Mouse (Mus musculus): ENCODE results near the gene 2410002F23Rik. TPM values are rescaled to one million over a fixed set of nuclear protein-coding genes. Genes with fewer than 3 reads are reported as not detected.
"Not testable (repeated sequence)": the region's sequence is repeated elsewhere in the genome, so short reads cannot be mapped to it uniquely, and the experiment has no call there.

The 2410002F23Rik gene
- polyA plus RNA-seq, 1 experiment, result 96.5 TPM

- Histone ChIP-seq H3K4me3 (replicated peaks) (no peak overlapping the region), H3K9me3 (peaks cover 12% of the 10 kb centered on the region), H3K4me1 (no peaks in the 10 kb centered on the region; the same call in 1 of the 2 replicates), H3K27me3 (replicated peaks) (peaks cover 41% of the 10 kb centered on the region), H3K36me3 (replicated peaks; ENCODE audit: low read length) (no peaks in the 10 kb centered on the region)
- no peak for TF ChIP-seq FLI1 (IDR thresholded peaks at IDR 0.05; ENCODE audit: low read length)
- TF ChIP-seq GATA1 (IDR thresholded peaks at IDR 0.05; ENCODE audit: borderline replicate concordance, low read length), result no peak
These were observed 30.1 kb downstream of the 2410002F23Rik start for GRCm38 (mm10) chr7:44276461-44277249.

DNA sequence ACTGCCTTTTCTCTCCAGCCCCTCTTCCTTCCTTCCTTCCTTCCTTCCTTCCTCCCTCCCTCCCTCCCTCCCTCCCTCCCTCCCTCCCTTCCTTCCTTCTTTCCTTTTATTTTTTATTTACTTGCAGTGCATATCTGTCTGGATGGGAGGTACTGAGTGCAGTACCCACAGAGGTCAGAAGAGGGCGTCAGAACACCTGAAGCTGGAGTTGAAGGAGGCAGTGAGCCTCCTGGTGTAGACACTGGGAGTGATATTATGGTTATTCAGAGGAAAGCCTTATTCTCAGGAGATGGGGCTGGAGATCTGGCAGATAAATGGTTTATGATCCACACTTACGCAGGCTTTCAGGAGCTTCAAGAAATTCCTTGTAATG is 30.7 kb downstream of the 2410002F23Rik start:
- TF ChIP-seq GATA1 (IDR thresholded peaks at IDR 0.05; ENCODE audit: borderline replicate concordance, low read length), result no peak
- no peak for TF ChIP-seq FLI1 (IDR thresholded peaks at IDR 0.05; ENCODE audit: low read length)
- H3K36me3 ChIP-seq (replicated peaks; ENCODE audit: low read length), result no peaks in the 10 kb centered on the region
- H3K9me3 ChIP-seq, result peaks cover 12% of the 10 kb centered on the region
- H3K4me1 ChIP-seq, result no peaks in the 10 kb centered on the region; the same call in 1 of the 2 replicates
- no peak overlapping the region for H3K4me3 ChIP-seq (replicated peaks)
- peaks cover 46% of the 10 kb centered on the region for H3K27me3 ChIP-seq (replicated peaks)

DNA sequence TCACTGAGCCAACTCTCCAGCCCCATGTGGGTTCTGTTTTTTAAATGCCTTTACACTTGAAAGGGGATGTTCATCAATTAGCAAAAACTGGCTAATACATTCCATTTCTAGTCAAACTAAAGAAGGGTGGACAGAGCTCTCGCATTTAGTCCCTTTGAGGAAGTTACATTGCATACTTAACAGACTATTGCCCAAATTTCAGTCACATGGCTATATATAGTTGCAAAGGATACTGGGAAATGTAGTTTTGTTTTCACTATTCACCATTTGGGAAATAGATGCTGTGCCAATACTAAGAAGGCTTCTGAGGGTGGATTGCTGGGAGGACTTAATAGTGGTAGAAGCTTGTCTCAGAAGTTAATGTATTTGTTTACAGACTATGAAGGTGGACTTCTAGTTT is 34.4 kb downstream of the 2410002F23Rik start:
- no peaks in the 10 kb centered on the region for H3K4me1 ChIP-seq
- peaks cover 12% of the 10 kb centered on the region for H3K9me3 ChIP-seq
- H3K27me3 ChIP-seq (replicated peaks), result peaks cover 38% of the 10 kb centered on the region
- TF ChIP-seq FLI1 (IDR thresholded peaks at IDR 0.05; ENCODE audit: low read length) (no peak), GATA1 (IDR thresholded peaks at IDR 0.05; ENCODE audit: borderline replicate concordance, low read length) (no peak)
- H3K4me3 ChIP-seq (replicated peaks), result no peak overlapping the region
- no peaks in the 10 kb centered on the region for H3K36me3 ChIP-seq (replicated peaks; ENCODE audit: low read length)

GRCm38 (mm10) chr7:44281586-44281985 is 35.1 kb downstream of the 2410002F23Rik start:
- H3K4me3 ChIP-seq (replicated peaks), result no peak overlapping the region
- no peaks in the 10 kb centered on the region for H3K36me3 ChIP-seq (replicated peaks; ENCODE audit: low read length)
- H3K27me3 ChIP-seq (replicated peaks), result peaks cover 36% of the 10 kb centered on the region
- TF ChIP-seq GATA1 (IDR thresholded peaks at IDR 0.05; ENCODE audit: borderline replicate concordance, low read length) (no peak), FLI1 (IDR thresholded peaks at IDR 0.05; ENCODE audit: low read length) (no peak)
- peaks cover 9% of the 10 kb centered on the region for H3K9me3 ChIP-seq
- H3K4me1 ChIP-seq, result no peaks in the 10 kb centered on the region

DNA sequence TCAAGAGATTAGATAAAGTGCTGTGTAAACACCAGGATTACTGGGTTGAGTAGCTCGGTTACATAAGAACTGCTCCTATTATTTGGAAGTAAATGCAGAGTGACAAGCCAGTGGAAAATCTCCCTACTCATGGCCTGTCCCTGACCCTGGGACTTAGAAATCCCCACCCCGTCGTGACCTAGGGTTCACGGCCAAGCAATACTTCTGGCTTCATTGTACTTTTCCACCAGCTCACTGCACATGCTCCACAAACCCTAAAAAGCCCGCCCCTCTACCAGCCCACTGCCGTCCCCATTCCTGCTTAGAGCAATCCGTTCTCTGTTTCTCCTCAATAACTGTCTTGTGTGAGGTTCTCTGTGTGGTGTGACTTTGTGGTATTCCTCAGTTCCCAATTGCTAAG is 41.2 kb downstream of the 2410002F23Rik start:
- peaks cover 35% of the 10 kb centered on the region for H3K27me3 ChIP-seq (replicated peaks)
- H3K36me3 ChIP-seq (replicated peaks; ENCODE audit: low read length), result no peaks in the 10 kb centered on the region
- peaks cover 16% of the 10 kb centered on the region for H3K9me3 ChIP-seq
- no peak overlapping the region for H3K4me3 ChIP-seq (replicated peaks)
- H3K4me1 ChIP-seq, result no peaks in the 10 kb centered on the region
- TF ChIP-seq GATA1 (IDR thresholded peaks at IDR 0.05; ENCODE audit: borderline replicate concordance, low read length) (no peak), FLI1 (IDR thresholded peaks at IDR 0.05; ENCODE audit: low read length) (no peak)

GRCm38 (mm10) chr7:44290986-44291385 is 44.5 kb downstream of the 2410002F23Rik start:
- H3K4me3 ChIP-seq (replicated peaks), result no peak overlapping the region
- H3K4me1 ChIP-seq, result no peaks in the 10 kb centered on the region
- peaks cover 24% of the 10 kb centered on the region for H3K9me3 ChIP-seq
- TF ChIP-seq GATA1 (IDR thresholded peaks at IDR 0.05; ENCODE audit: borderline replicate concordance, low read length), result no peak
- no peak for TF ChIP-seq FLI1 (IDR thresholded peaks at IDR 0.05; ENCODE audit: low read length)
- no peaks in the 10 kb centered on the region for H3K36me3 ChIP-seq (replicated peaks; ENCODE audit: low read length)
- H3K27me3 ChIP-seq (replicated peaks), result peaks cover 32% of the 10 kb centered on the region

- Histone ChIP-seq H3K4me1 (no peaks in the 10 kb centered on the region), H3K4me3 (replicated peaks) (no peak overlapping the region), H3K27me3 (replicated peaks) (peaks cover 34% of the 10 kb centered on the region), H3K36me3 (replicated peaks; ENCODE audit: low read length) (no peaks in the 10 kb centered on the region), H3K9me3 (peaks cover 28% of the 10 kb centered on the region)
- TF ChIP-seq FLI1 (IDR thresholded peaks at IDR 0.05; ENCODE audit: low read length) (no peak), GATA1 (IDR thresholded peaks at IDR 0.05; ENCODE audit: borderline replicate concordance, low read length) (no peak)
These were observed 44.9 kb downstream of the 2410002F23Rik start for GRCm38 (mm10) chr7:44291418-44291817.

DNA sequence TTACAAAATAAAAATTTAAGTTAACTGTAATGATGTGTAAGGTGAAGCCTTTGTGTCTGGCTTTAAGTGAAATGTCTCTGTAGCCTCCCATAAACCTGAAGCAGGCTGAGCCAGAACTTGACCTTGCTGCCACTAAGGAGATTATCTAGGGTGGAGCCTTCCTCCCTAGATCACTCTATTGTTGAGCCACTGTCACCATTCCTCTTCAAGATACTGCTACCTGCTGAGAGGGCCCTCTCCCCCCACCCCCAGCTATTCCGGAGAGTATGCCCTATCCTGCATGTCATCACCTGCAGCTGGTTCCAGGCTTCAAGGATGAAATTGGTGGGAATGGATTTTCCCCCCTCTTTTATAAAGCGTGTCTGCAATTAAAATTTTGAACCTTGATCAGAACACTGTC is 51.0 kb downstream of the 2410002F23Rik start:
- not testable (repeated sequence) for H3K4me3 ChIP-seq (replicated peaks); H3K36me3 ChIP-seq (replicated peaks; ENCODE audit: low read length); H3K4me1 ChIP-seq

More for the DNA sequence above, 51.0 kb downstream of the 2410002F23Rik start:
- peaks cover 25% of the 10 kb centered on the region for H3K27me3 ChIP-seq (replicated peaks)
- H3K9me3 ChIP-seq, result peaks cover 20% of the 10 kb centered on the region

Other genes with a start within 250 kb of the 2410002F23Rik start
- not detected in 2 replicates for gene Klk1b26, start 234.6 kb upstream of the 2410002F23Rik start, polyA plus RNA-seq (2012; ENCODE audit: insufficient read depth, low replicate concordance)
- not detected in 2 replicates for gene Klk1b27, start 194.4 kb upstream of the 2410002F23Rik start, polyA plus RNA-seq (2012; ENCODE audit: insufficient read depth, low replicate concordance)
- not detected in 2 replicates for gene Klk1b21, start 144.4 kb upstream of the 2410002F23Rik start, polyA plus RNA-seq (2012; ENCODE audit: insufficient read depth, low replicate concordance)
- not detected in 2 replicates for gene Klk1b22, start 134.0 kb upstream of the 2410002F23Rik start, polyA plus RNA-seq (2012; ENCODE audit: insufficient read depth, low replicate concordance)
- gene Klk1b16, start 110.0 kb upstream of the 2410002F23Rik start, polyA plus RNA-seq (2012; ENCODE audit: insufficient read depth, low replicate concordance), result not detected in 2 replicates
- not detected in 2 replicates for gene Klk1b24, start 58.5 kb upstream of the 2410002F23Rik start, polyA plus RNA-seq (2012; ENCODE audit: insufficient read depth, low replicate concordance)
- not detected in 2 replicates for gene Klk1b3, start 48.5 kb upstream of the 2410002F23Rik start, polyA plus RNA-seq (2012; ENCODE audit: insufficient read depth, low replicate concordance)
- not detected in 2 replicates for gene Klk1b4, start 39.3 kb upstream of the 2410002F23Rik start, polyA plus RNA-seq (2012; ENCODE audit: insufficient read depth, low replicate concordance)
- gene Klk1b5, start 30.8 kb upstream of the 2410002F23Rik start, polyA plus RNA-seq (2012; ENCODE audit: insufficient read depth, low replicate concordance), result not detected in 2 replicates
- gene Klk1, start 21.4 kb upstream of the 2410002F23Rik start, polyA plus RNA-seq (2012; ENCODE audit: insufficient read depth, low replicate concordance), result not detected in 2 replicates
- not detected in 2 replicates for gene Gm36864, start 10.5 kb upstream of the 2410002F23Rik start, polyA plus RNA-seq (2012; ENCODE audit: insufficient read depth, low replicate concordance)
- gene 1700028J19Rik, start within 50 bp of the 2410002F23Rik start, polyA plus RNA-seq (2012; ENCODE audit: insufficient read depth, low replicate concordance), result not detected in 2 replicates
- gene Acp4, start 10.7 kb downstream of the 2410002F23Rik start, polyA plus RNA-seq (2012; ENCODE audit: insufficient read depth, low replicate concordance), result not detected in 2 replicates
- gene Gm15517, start 14.7 kb downstream of the 2410002F23Rik start, polyA plus RNA-seq (2012; ENCODE audit: insufficient read depth, low replicate concordance), result not detected in 2 replicates
- gene Clec11a, start 60.2 kb downstream of the 2410002F23Rik start, polyA plus RNA-seq (2012; ENCODE audit: insufficient read depth, low replicate concordance), result 0.92 and 1.8 TPM in 2 replicates
- gene Shank1, start 63.5 kb downstream of the 2410002F23Rik start, polyA plus RNA-seq (2012; ENCODE audit: insufficient read depth, low replicate concordance), result 0.07 TPM in 1 of 2 replicates, not detected in the other
- gene Syt3, start 137.4 kb downstream of the 2410002F23Rik start, polyA plus RNA-seq (2012; ENCODE audit: insufficient read depth, low replicate concordance), result not detected in 2 replicates
- gene 1700008O03Rik, start 139.1 kb downstream of the 2410002F23Rik start, polyA plus RNA-seq (2012; ENCODE audit: insufficient read depth, low replicate concordance), result not detected in 2 replicates
- gene Lrrc4b, start 182.3 kb downstream of the 2410002F23Rik start, polyA plus RNA-seq (2012; ENCODE audit: insufficient read depth, low replicate concordance), result not detected in 2 replicates
- not detected in 2 replicates for gene Aspdh, start 218.7 kb downstream of the 2410002F23Rik start, polyA plus RNA-seq (2012; ENCODE audit: insufficient read depth, low replicate concordance)
- 191 and 466 TPM in 2 replicates for gene Josd2, start 221.3 kb downstream of the 2410002F23Rik start, polyA plus RNA-seq (2012; ENCODE audit: insufficient read depth, low replicate concordance)
- 156 and 185 TPM in 2 replicates for gene Emc10, start 249.8 kb downstream of the 2410002F23Rik start, polyA plus RNA-seq (2012; ENCODE audit: insufficient read depth, low replicate concordance)
- 2.1 and 9.0 TPM in 2 replicates for gene Fam71e1, start 249.9 kb downstream of the 2410002F23Rik start, polyA plus RNA-seq (2012; ENCODE audit: insufficient read depth, low replicate concordance)